Mouse (Mus musculus) layer of hippocampus, adult 2 months (tissue): ENCODE measurements around the gene Gimap1. TPM values are rescaled to one million over a fixed set of nuclear protein-coding genes. Genes with fewer than 3 reads are reported as not detected.

Experiments
- DNase-seq, 2 experiments: peaks; one replicate each; pipeline ENCODE4 v3.0.0; 2022; ENCODE audit warnings: low spot score in 2 of 2
- H3K27ac ChIP-seq: fragments of 200-600 bp; 2 replicates; pipeline ENCODE4 v1.8.1; 2022
- H3K4me3 ChIP-seq: fragments of 200-600 bp; 2 replicates; pipeline ENCODE4 v1.8.1; 2022; ENCODE audit warnings: mild to moderate bottlenecking
- CTCF ChIP-seq: fragments of 200-600 bp; conservative IDR thresholded peaks from 2 replicates; pipeline ENCODE4 v1.8.1; 2022; ENCODE audit warnings: antibody characterized with exemption, mild to moderate bottlenecking, moderate library complexity
- total RNA-seq, 2 experiments: library from RNA; stranded (reverse); gene quantifications; 2 replicates each; pipeline ENCODE4 v1.2.3; 2021

Gimap1 gene
- total RNA-seq, 2 experiments from 2014 or later = 1.5 to 3.9 TPM

DNA sequence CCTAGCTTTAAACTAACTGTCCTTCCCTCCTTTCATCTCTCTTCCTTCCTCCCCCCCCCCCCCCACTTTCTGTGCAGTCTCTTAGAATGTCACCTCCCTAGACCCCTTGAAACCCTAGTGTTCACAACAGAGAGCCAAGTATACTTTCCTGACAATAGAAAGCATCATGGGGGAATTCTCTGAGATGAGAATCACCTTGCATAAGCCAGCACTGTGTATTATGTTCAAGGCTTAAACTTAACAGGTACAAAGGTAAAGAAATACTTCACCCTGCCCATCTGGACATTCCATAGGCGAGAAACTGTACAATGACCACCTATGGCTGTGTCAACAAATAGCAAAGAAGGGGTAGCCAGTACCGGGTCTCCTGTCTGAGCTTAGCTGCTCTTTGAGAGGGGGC, 6.6 kb downstream of the Gimap1 start:
- DNase-seq = no peak
- TF ChIP-seq CTCF = no peak
- Histone ChIP-seq H3K27ac (no peak overlapping the region), H3K4me3 (no peak overlapping the region)

DNA sequence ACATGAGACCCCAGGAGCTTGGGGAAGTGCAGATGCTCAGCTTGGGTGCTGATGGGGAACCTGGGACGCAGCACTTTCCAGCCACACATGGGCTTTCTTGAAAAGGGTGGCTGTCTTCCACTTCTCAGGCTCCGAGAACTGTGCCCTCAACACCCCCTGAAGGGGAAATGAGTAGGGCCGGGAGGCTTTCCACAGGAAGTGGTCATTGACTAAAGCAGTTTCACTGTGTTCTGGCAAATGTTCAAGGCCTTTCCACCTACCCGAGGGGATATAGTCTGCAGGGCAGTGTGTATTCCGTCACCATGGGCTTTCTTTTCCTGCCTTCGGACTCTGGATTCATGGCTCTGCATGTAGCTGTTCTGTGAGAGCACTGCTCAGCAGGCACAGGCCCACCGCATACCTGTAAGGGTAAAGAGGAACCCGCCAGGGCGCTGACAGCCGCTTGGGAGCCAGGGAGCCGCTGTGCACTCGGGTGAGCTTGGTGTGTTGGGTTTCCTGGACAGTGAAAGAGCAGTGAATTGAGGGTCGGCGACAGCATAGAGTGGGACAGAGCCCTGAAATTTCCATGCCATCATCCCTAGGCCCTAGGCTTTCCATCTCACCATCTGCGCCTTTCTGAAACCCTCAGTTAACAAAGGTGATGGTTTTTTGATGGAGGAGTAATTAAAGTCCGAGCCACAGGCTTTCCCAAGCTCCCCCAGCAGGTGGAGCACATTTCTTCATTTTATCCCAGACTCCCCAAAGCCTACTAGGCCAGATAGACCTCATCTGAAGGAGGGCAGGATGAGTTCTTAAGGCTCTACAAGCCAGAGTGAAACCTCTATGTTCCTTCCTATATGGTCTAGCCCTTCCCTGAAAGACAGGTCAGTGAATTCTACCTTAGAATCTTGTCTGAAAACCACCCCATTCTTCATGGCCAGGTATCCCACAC, 7.4 kb downstream of the Gimap1 start, which contains the start of gene Gimap5:
Gene Gimap5, plus strand, starts transcription at position 239 of the 931 bp plus-strand sequence.
- TF ChIP-seq CTCF = peak; percentile 78
- no peak for DNase-seq

DNA sequence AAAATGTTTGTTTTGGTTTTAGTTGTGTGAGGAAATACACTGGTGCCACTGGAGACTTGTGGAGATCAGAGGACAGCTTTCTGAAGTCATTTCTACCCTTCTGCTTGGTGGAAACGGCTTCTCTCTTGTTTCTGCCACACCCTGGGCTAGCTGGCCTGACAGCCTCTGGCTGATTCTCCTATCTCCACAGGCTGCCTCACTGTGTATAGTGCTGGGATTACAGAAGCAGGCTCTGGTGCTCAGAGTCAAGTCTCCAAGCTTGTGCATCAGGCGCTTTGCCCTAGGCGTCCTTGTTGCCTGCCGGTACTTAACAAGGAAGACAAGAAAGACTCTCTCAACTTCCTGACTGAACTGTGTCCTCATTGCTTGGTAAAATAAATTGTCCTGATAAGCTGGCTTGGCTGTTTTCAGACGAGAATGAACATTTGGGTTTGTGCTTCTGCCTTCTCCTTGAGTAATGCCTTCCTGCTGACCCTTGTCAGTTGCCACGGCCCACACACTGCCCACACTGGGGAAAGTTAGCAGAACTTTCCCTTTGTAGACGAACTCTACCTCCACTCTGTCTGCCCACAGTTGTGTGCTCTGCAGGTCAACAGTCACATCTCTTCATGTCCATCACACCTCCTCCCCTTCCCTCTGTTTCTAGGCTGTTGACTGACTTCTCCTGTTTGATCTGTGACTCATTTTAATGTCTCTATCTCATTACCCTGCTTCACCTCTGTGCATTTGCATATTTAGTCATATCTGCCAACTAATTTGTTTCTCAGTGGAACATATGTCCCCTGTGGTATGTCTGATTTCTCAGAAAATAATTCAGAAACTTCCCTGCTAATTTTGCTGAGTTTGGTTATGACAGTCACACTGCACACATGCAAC, 8.5 kb downstream of the Gimap1 start:
- no peak overlapping the region for H3K4me3 ChIP-seq
- no peak for DNase-seq
- no peak for TF ChIP-seq CTCF

More for the DNA sequence above, 7.4 kb downstream of the Gimap1 start, which contains the start of gene Gimap5:
- Histone ChIP-seq H3K27ac (peak within 1 kb of the TSS; percentile 67), H3K4me3 (peak within 1 kb of the TSS; percentile 27)

DNA sequence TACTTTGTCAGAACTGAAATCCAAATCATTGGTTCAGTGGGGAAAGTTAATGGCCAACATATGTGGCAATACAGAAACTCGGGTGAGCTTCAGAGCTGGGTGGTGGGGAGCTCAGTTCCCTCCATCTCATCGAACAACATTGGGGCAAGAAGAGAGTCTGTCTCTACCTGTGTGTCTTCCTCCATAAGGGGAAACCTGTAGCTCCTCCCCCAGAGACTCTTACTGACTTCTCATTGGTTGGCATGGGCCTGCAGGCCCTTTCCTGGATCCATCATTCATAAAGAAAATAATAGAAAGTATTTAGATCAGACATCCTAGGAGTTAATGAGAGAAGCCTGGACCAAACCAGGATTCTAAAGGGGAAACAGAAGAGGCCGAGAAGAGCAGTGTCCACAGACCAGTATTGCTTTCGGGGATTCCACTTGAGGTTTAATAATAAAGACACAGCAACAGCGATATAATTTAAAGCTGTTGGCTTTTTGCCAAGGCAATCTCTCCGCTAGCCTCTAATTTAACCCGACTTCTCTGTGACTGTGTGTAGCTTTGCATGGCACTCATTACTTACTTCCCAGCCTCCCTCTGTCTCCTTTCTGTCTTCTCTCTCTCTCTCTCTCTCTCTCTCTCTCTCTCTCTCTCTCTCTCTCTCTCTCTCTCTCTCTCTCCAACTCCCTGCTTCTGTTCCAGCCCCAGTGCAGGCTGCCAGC, 24.9 kb downstream of the Gimap1 start:
- no peak overlapping the region for H3K27ac ChIP-seq
- H3K4me3 ChIP-seq = no peak overlapping the region
- DNase-seq = no peak
- no peak for TF ChIP-seq CTCF

More for the DNA sequence above, 8.5 kb downstream of the Gimap1 start:
- H3K27ac ChIP-seq = peak overlapping the region; percentile 46; the same call in 1 of the 2 replicates

DNA sequence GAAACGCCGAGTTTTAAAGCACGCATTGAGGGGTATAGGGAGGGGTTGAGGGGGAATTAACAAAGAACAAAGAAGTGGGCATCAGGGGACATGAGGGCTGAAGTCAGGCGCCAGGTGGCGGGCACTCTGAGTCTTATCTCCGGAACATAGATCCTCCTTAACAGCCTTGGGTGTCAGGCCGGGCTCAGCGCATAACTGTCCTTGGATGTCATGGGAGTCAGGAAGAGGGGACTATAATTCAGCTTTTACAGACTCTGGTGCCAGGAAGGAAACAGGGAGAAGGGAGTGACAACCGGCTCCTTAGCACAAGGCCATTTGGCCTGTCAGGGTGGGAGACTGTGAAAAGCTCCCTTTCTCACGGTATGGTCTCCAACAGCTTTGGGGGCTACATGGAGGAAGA, 25.6 kb downstream of the Gimap1 start:
- no peak for TF ChIP-seq CTCF
- no peak for DNase-seq
- Histone ChIP-seq H3K27ac (no peak overlapping the region), H3K4me3 (no peak overlapping the region)

DNA sequence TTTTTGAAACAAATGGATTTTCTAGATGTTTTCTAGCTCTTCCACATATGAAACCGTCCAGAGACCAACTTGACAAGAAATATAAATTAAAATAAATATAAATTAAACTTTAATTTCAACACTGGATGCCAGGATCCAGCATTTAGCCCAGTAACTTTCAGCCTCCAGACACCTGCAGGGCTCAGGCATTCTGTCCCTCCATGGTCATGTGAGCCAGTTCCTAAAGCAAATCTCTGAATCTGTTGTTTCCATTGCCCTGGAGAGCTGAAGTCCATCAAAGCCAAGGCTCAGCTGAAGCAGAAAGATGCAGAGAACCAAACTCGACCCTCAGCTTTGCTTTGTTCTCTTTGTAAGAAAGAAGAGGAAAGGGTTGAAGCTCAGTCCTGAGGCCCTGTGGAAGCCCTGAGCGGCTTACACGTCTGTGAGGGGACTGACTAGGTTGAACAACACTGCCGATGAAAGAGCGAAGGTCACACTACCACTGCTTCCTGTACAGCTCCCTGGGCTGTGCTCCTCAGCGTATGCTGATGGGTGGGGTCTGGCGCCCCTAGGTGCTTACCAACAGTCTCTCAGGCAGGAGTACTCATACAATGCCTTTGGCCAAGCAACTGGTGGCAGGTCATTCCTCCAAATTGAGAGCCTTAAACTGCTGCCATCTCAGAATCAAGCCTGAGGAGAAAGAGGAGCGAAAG, 29.5 kb downstream of the Gimap1 start:
- H3K27ac ChIP-seq = no peak overlapping the region
- DNase-seq = no peak
- no peak for TF ChIP-seq CTCF
- H3K4me3 ChIP-seq = no peak overlapping the region

DNA sequence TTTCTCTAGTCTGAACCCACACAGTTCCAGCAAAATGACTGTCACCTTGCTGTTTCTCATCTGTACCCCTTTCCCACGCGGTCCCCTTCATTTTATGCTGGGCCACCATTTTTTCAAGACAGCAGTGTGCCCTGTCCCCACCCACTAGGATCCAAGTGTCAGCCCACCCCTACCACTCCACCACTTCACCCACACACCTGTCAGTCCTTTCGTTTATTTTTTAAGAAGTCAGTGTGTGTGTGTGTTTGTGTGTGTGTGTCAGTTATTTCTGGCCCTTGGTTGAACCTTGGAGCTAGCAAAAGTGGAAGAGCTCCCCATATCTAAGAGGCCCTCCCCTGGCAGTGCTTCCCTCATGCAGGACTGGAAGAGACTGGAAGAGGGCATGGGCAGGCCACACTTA, 30.1 kb downstream of the Gimap1 start:
- no peak for DNase-seq
- TF ChIP-seq CTCF = no peak
- Histone ChIP-seq H3K4me3 (no peak overlapping the region), H3K27ac (no peak overlapping the region)

DNA sequence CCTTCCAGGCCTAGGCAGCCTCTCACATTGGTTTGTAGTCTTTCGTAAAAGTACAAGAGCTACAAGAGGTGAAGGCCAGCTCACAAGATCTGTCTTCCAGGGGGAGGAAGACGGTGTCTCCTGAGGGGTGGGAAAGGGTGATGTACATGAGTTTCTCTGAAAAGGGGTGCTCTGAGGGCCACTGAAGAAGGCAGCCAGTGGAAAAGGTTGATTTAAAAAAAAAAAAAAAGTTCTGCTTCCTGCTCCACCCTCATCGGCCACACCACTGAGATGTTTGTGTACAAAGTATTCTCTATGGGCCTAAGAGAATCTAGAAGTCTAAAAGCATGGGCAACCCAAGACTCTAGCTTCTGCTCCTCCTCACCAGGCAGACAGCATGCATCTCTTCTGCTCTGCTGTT, 31.8 kb downstream of the Gimap1 start, which contains the start of gene Gimap3:
Gene Gimap3, minus strand, starts transcription at position 156 of the 400 bp plus-strand sequence.
- H3K4me3 ChIP-seq = no peak within 1 kb of the TSS
- no peak within 1 kb of the TSS for H3K27ac ChIP-seq
- no peak for TF ChIP-seq CTCF
- DNase-seq = no peak

DNA sequence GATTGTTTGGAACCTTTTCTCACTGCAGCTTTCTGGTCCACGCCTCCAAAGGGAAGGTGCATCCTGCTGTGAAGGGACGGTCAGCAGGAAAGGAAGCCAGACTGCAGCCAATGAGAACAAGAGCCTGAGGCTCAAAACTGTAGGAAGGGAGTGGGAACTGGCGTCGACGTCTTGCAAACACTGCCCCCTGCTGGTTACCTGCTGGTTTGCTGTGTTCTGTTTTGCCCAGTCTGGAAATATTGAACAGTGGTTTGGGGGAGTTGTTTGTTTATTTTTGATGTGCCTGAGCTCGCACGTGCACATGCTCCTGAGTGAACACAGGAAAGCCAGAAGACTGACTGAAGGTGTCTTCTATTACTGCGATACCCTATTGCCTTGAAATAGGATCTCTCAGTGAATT, 33.2 kb downstream of the Gimap1 start:
- H3K4me3 ChIP-seq = no peak overlapping the region
- no peak overlapping the region for H3K27ac ChIP-seq
- TF ChIP-seq CTCF = peak; percentile 95
- peak; percentile 70 to 87 for DNase-seq

DNA sequence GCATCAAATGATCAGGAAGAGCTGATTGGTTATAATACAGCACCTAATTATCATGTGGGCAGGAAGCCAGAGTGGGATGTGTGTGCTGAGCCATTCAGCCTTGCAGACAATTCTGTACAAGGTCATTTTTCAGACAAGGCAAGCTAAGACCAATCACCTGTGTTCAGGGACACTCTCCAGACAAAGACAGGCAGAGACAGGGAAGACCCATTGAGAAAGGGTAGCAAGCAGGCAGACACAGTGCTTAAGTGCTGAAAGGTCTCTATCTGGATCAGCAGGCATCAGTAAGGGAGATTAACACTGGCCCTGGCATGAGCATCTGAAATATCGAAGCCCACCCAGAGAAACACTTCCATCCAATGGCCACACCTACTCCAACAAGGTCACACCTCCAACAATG, 45.6 kb downstream of the Gimap1 start:
- no peak overlapping the region for H3K4me3 ChIP-seq
- DNase-seq = no peak
- TF ChIP-seq CTCF = no peak
- no peak overlapping the region for H3K27ac ChIP-seq

DNA sequence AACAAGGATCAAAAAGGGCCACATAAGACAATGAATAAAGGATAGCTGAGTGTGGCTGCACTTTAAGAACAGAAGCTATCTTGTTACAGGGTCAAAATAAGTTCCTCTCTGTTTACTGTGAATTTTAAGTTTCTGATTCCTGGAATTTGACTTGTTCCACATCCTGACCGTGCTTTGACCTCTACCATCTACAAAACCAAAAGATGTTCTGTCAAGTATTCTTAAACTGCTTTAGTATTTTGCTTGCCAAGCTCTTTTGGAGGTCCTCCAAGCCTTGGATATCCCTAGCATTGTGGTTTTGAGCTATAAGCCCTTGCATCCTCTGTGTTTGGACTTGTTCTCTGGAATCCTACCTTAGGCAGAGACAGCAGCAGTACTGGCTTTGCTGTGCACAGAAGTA, 46.3 kb downstream of the Gimap1 start:
- DNase-seq = no peak
- TF ChIP-seq CTCF = no peak
- H3K27ac ChIP-seq = no peak overlapping the region
- H3K4me3 ChIP-seq = no peak overlapping the region

DNA sequence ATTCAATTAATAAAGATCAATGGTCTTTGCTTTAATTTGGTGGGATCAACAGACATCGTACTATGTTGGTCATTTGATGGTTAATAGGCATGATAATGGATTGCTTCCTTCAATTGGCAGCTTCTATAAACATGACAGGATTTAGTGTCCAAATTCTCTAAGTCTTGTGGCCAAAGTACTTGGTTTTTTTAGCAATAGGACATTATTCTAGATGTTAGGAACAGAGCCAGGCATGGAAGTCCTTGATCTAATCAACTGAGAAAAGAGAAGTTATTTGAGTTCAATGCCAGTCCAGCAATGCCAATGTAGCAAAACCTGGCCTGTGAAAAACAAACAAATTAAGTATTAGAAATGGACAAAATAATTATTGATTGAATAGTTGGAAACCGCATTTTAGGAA, 46.7 kb downstream of the Gimap1 start:
- Histone ChIP-seq H3K27ac (no peak overlapping the region), H3K4me3 (no peak overlapping the region)
- no peak for DNase-seq
- TF ChIP-seq CTCF = no peak
